Mouse (Mus musculus): ENCODE data around the gene Nek11. TPM values are rescaled to one million over a fixed set of nuclear protein-coding genes. Genes with fewer than 3 reads are reported as not detected.

Gene Nek11
- polyA plus RNA-seq, 1 experiment from 2014 or later = 2.5 TPM

- Histone ChIP-seq H3K9ac (no peak overlapping the region), H3K27ac (replicated peaks) (no peak overlapping the region), H3K36me3 (no peaks in the 10 kb centered on the region), H3K9me3 (no peaks in the 10 kb centered on the region), H3K4me3 (no peak overlapping the region), H3K4me1 (replicated peaks) (0 out of 2 replicates have a peak, but pooled peaks cover 5% of the 10 kb centered on the region), H3K4me2 (no peak overlapping the region), H3K27me3 (no peaks in the 10 kb centered on the region)
- no peak for ATAC-seq (ENCODE audit: low read depth)
- WGBS = 96% methylated on average over 4 of the region's 4 CpGs
These were observed 29.1 kb downstream of the Nek11 start for GRCm38 (mm10) chr9:105366199-105366598.

- Histone ChIP-seq H3K4me3 (no peak overlapping the region), H3K4me2 (no peak overlapping the region), H3K9me3 (no peaks in the 10 kb centered on the region), H3K4me1 (replicated peaks) (0 out of 2 replicates have a peak, but pooled peaks cover under 1% of the 10 kb centered on the region), H3K9ac (no peak overlapping the region), H3K36me3 (no peaks in the 10 kb centered on the region), H3K27me3 (no peaks in the 10 kb centered on the region), H3K27ac (replicated peaks) (no peak overlapping the region)
- ATAC-seq (ENCODE audit: low read depth) = no peak; the same call in 1 of the 2 replicates
- WGBS = 71% methylated on average over 5 of the region's 5 CpGs
These were observed 31.6 kb downstream of the Nek11 start for GRCm38 (mm10) chr9:105363520-105364231.

GRCm38 (mm10) chr9:105362181-105362580 is 33.1 kb downstream of the Nek11 start:
- 77% methylated on average over 2 of the region's 2 CpGs for WGBS

DNA sequence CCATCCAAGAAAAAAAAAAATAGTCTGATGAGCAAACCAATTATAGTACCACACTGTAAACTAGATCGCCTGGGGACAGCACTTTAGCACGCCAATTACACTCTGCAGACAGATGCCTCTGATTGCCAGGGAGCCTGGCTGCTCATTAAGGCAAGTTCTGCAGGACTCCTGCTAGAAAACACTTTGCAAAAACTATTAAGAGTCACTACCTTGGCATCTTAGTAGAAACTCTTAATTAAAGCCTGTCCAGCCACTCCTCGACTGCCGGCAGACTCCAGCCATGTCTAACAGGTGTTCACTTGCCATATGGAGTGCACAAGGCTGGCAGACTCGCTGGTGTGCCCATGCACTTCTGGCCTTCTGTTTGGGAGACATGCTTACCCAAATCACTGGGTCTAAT is 46.3 kb downstream of the Nek11 start:
- ATAC-seq (ENCODE audit: low read depth) = no peak
- 45% methylated on average over 5 of the region's 5 CpGs for WGBS
- Histone ChIP-seq H3K27ac (replicated peaks) (no peak overlapping the region), H3K4me3 (no peak overlapping the region), H3K9me3 (no peaks in the 10 kb centered on the region), H3K4me2 (no peak overlapping the region), H3K36me3 (no peaks in the 10 kb centered on the region), H3K9ac (no peak overlapping the region), H3K4me1 (replicated peaks) (peaks cover 12% of the 10 kb centered on the region; the same call in 1 of the 2 replicates), H3K27me3 (no peaks in the 10 kb centered on the region)

More at GRCm38 (mm10) chr9:105362181-105362580, 33.1 kb downstream of the Nek11 start:
- H3K4me2 ChIP-seq = no peak overlapping the region
- no peaks in the 10 kb centered on the region for H3K36me3 ChIP-seq
- no peaks in the 10 kb centered on the region for H3K27me3 ChIP-seq
- H3K27ac ChIP-seq (replicated peaks) = no peak overlapping the region
- no peaks in the 10 kb centered on the region for H3K9me3 ChIP-seq
- no peak for ATAC-seq (ENCODE audit: low read depth)
- no peaks in the 10 kb centered on the region for H3K4me1 ChIP-seq (replicated peaks)
- no peak overlapping the region for H3K9ac ChIP-seq
- H3K4me3 ChIP-seq = no peak overlapping the region

DNA sequence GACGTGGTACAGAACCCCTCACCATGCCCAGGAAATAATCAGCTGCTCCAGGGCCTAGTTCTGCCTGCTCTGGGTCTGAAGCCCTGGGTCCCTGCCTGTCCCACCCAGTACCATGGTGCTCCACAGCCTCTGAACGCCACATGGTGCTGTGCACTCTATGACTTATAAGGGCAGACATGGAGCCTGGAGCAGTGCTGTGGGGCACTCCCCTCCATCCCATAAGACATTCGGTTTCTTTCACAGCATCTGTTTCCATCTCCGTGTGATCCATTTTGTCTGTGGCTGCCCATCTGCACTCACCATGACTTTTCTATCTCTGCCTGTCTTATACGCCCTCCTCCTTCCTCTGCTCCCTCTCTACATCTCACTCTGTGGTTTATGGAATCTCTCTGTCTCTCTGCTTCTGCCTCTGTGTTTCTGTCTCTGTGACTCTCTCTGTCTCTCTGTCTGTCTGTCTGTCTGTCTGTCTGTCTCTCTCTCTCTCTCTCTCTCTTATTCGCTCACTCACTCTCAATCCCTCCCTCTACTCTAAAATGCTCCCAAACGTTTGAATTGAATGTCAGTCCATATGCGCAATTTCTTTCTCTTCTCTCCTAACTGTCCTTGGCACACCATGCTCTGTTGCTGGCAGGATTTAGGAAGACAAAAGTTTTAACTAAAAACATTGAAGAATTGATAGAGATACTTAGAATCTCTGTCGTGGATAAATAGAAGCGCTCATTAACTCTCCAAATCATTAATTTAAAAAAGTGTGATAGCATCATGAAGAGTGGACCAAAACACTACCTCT is 46.9 kb downstream of the Nek11 start:
- no peak for ATAC-seq (ENCODE audit: low read depth)
- H3K9ac ChIP-seq = no peak overlapping the region
- H3K36me3 ChIP-seq = no peaks in the 10 kb centered on the region
- no peak overlapping the region for H3K4me2 ChIP-seq
- H3K4me1 ChIP-seq (replicated peaks) = peaks cover 12% of the 10 kb centered on the region; the same call in 1 of the 2 replicates
- H3K27ac ChIP-seq (replicated peaks) = peak overlapping the region; percentile 54; the same call in 1 of the 2 replicates
- H3K27me3 ChIP-seq = no peaks in the 10 kb centered on the region
- 61% methylated on average over 10 of the region's 10 CpGs for WGBS
- no peaks in the 10 kb centered on the region for H3K9me3 ChIP-seq
- H3K4me3 ChIP-seq = no peak overlapping the region

DNA sequence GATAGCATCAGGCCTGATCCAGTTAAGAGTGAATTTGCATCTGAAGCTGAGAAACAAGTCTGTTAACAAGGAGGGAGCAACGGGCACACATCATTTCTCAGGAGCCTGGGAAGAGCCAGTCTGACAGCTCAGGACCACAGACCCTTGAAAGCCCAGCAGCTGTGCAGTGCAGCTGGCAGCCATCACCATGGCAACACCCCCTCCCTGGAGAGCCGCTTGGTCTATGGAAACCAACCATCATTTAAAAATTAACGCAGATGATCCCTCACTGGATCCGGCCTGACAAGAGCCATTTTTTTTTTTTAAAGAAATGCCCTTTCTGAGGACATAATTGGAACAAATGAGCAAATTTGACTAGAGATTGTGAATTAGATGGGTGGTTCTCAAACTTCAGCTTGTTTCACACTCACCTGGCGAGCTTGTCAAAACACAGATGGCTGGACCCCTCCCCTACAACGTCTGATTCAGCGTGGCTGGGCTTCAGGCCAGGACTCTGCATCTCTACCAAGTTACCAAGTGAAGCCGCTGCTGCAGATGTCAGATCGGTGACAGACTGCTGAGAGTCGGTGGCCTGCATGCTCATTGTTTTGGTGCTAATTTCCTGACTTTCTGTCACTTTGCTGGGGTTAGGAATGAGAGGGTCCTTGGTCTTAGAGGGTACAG is 52.2 kb downstream of the Nek11 start:
- Histone ChIP-seq H3K4me3 (no peak overlapping the region), H3K27me3 (no peaks in the 10 kb centered on the region), H3K4me2 (0 out of 2 replicates have a peak overlapping the region, but pooled peaks have one; percentile 18), H3K27ac (replicated peaks) (peak overlapping the region; percentile 84), H3K9ac (no peak overlapping the region), H3K4me1 (replicated peaks) (peaks cover 14% of the 10 kb centered on the region), H3K9me3 (no peaks in the 10 kb centered on the region), H3K36me3 (no peaks in the 10 kb centered on the region)
- ATAC-seq (ENCODE audit: low read depth) = peak; percentile 96
- WGBS = 25% methylated on average over 10 of the region's 10 CpGs

GRCm38 (mm10) chr9:105342565-105342964 is 52.8 kb downstream of the Nek11 start:
- Histone ChIP-seq H3K4me1 (replicated peaks) (peaks cover 13% of the 10 kb centered on the region), H3K9me3 (no peaks in the 10 kb centered on the region), H3K36me3 (no peaks in the 10 kb centered on the region), H3K4me3 (no peak overlapping the region), H3K9ac (no peak overlapping the region), H3K27me3 (no peaks in the 10 kb centered on the region), H3K27ac (replicated peaks) (peak overlapping the region; percentile 84), H3K4me2 (no peak overlapping the region)
- peak; percentile 61 for ATAC-seq (ENCODE audit: low read depth)
- 73% methylated on average over 3 of the region's 3 CpGs for WGBS

DNA sequence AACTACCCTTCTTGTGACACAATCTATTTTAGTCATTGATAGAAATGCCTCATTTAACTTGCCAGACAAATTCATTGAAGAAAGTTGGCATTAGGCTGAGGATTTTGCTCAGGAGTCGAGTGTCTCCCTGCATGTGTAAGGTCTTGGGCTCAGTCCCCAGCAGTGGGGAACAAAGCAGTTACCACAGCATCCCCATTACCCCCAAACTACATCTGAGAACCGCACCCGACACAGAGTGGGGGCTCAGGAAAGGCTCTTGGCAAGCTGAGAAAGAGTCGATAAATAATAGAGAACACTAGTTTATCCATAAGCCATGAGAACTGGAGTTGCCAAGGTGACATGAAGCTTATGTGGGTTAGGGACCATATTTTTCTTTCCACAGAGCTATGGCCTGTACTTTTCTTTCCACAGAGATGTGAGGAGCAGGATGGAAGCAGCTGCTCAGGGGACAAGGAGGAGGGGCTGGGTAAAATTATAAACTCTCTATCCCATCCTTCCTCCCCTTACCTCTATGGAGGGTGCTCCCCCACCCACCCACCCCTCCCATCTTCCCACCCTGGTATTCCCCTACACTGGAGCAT is 62.8 kb downstream of the Nek11 start:
- ATAC-seq (ENCODE audit: low read depth) = peak; percentile 86
- Histone ChIP-seq H3K27me3 (no peaks in the 10 kb centered on the region), H3K9me3 (no peaks in the 10 kb centered on the region), H3K36me3 (no peaks in the 10 kb centered on the region), H3K27ac (replicated peaks) (no peak overlapping the region), H3K4me3 (no peak overlapping the region), H3K9ac (no peak overlapping the region), H3K4me1 (replicated peaks) (no peaks in the 10 kb centered on the region), H3K4me2 (no peak overlapping the region)
- WGBS = 60% methylated on average over 4 of the region's 4 CpGs

DNA sequence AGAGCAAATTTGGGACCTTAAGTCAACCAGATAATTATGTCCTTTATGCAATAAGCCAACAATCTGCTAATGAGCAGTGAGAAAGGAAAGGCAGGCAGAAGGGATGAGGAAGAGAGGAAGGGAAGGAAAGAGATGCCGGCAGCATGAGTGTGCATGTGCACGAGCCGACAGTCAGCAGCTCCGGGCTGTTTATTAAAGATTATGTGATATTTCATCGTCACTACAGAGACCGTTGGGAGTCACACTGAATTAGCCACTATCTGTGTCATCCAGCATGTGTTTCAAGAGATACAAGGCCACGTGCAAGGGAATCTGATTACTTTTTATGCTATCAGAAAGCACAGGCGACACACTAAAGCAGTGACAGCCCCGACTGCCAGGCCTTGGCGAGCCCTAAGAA is 73.5 kb downstream of the Nek11 start:
- Histone ChIP-seq H3K36me3 (no peaks in the 10 kb centered on the region), H3K9me3 (no peaks in the 10 kb centered on the region), H3K27ac (replicated peaks) (no peak overlapping the region), H3K4me2 (no peak overlapping the region), H3K9ac (no peak overlapping the region), H3K4me1 (replicated peaks) (no peaks in the 10 kb centered on the region), H3K4me3 (no peak overlapping the region), H3K27me3 (no peaks in the 10 kb centered on the region)
- 72% methylated on average over 10 of the region's 10 CpGs for WGBS
- ATAC-seq (ENCODE audit: low read depth) = no peak

GRCm38 (mm10) chr9:105313250-105313649 is 82.1 kb downstream of the Nek11 start:
- Histone ChIP-seq H3K9ac (no peak overlapping the region), H3K4me1 (replicated peaks) (peaks cover 48% of the 10 kb centered on the region), H3K9me3 (no peaks in the 10 kb centered on the region), H3K36me3 (no peaks in the 10 kb centered on the region), H3K27me3 (no peaks in the 10 kb centered on the region), H3K4me3 (no peak overlapping the region), H3K4me2 (no peak overlapping the region), H3K27ac (replicated peaks) (peak overlapping the region; percentile 76)
- peak; percentile 77; the same call in 1 of the 2 replicates for ATAC-seq (ENCODE audit: low read depth)
- 40% methylated on average over 10 of the region's 10 CpGs for WGBS

GRCm38 (mm10) chr9:105312686-105313085 is 82.6 kb downstream of the Nek11 start:
- WGBS = 76% methylated on average over 1 of the region's 1 CpGs
- H3K9ac ChIP-seq = no peak overlapping the region
- peak overlapping the region; percentile 76; the same call in 1 of the 2 replicates for H3K27ac ChIP-seq (replicated peaks)
- H3K4me1 ChIP-seq (replicated peaks) = peaks cover 52% of the 10 kb centered on the region
- no peaks in the 10 kb centered on the region for H3K36me3 ChIP-seq
- no peak overlapping the region for H3K4me3 ChIP-seq
- ATAC-seq (ENCODE audit: low read depth) = no peak
- H3K4me2 ChIP-seq = no peak overlapping the region
- no peaks in the 10 kb centered on the region for H3K27me3 ChIP-seq
- H3K9me3 ChIP-seq = no peaks in the 10 kb centered on the region
